Mouse (Mus musculus) hindbrain, embryonic 14.5 days (tissue): Measurements from ENCODE around the gene Kcnd3. TPM values are rescaled to one million over a fixed set of nuclear protein-coding genes. Genes with fewer than 3 reads are reported as not detected.
A peak's percentile ranks its signal among the peaks of the same experiment; 100 is the strongest.

Source experiments
- ATAC-seq: fragments of 200-750 bp; cut with Nextera tagmentation; 2 replicates; pipeline ENCODE4 v1.8.0; 2017; ENCODE audit warnings: moderate number of reproducible peaks, mild to moderate bottlenecking, moderate TSS enrichment, moderate library complexity; ENCODE audit not compliant: low FRiP score
- DNase-seq: peaks from one replicate; pipeline ENCODE4 v3.0.0-alpha.2; 2015; ENCODE audit warnings: low spot score
- H3K27ac ChIP-seq: fragments of 300-500 bp; sonication (generic); 2 replicates; pipeline ENCODE4 v1.5.1; 2014; ENCODE audit warnings: mild to moderate bottlenecking, moderate library complexity
- H3K27me3 ChIP-seq: fragments of 300-500 bp; sonication (generic); 2 replicates; pipeline ENCODE4 v1.6.1; 2014; ENCODE audit warnings: mild to moderate bottlenecking, low read length, mixed read lengths; ENCODE audit not compliant: control insufficient read depth, insufficient read depth
- H3K36me3 ChIP-seq: fragments of 300-500 bp; sonication (generic); replicated peaks from 2 replicates; pipeline ENCODE4 v1.6.1; 2014; ENCODE audit not compliant: control insufficient read depth, insufficient read depth
- H3K4me1 ChIP-seq: fragments of 300-500 bp; sonication (generic); replicated peaks from 2 replicates; pipeline ENCODE4 v1.6.1; 2014; ENCODE audit warnings: antibody characterized with exemption, low read length, mixed read lengths; ENCODE audit not compliant: control insufficient read depth, insufficient read depth
- H3K4me2 ChIP-seq: fragments of 300-500 bp; sonication (generic); replicated peaks from 2 replicates; pipeline ENCODE4 v1.6.1; 2014; ENCODE audit warnings: mild to moderate bottlenecking, moderate library complexity
- H3K4me3 ChIP-seq: fragments of 300-500 bp; sonication (generic); replicated peaks from 2 replicates; pipeline ENCODE4 v1.5.1; 2014; ENCODE audit warnings: mild to moderate bottlenecking, low read length
- H3K9ac ChIP-seq: fragments of 300-500 bp; sonication (generic); 2 replicates; pipeline ENCODE4 v1.6.1; 2014
- H3K9me3 ChIP-seq: fragments of 300-500 bp; sonication (generic); 2 replicates; pipeline ENCODE4 v1.6.1; 2016; ENCODE audit warnings: low read length; ENCODE audit not compliant: control insufficient read depth
- WGBS: fragments of 180-500 bp; shearing (Covaris S2); extraction: QIAGEN DNeasy Blood & Tissue Kit; methylation state at CpG from one replicate; pipeline ENCODE4 v1.1.7; 2014; 5-methylcytosine and 5-hydroxymethylcytosine counted together
- polyA plus RNA-seq: library from polyadenylated mRNA; unstranded; fragments of >200 nt; fragmentation: Nextera tagmentation; extraction: Ambion mirVana; gene quantifications from 2 replicates; pipeline ENCODE4 v1.2.1, GENCODE M21; 2014

The Kcnd3 gene
- polyA plus RNA-seq, 1 experiment from 2014 or later = 11.7 TPM

DNA sequence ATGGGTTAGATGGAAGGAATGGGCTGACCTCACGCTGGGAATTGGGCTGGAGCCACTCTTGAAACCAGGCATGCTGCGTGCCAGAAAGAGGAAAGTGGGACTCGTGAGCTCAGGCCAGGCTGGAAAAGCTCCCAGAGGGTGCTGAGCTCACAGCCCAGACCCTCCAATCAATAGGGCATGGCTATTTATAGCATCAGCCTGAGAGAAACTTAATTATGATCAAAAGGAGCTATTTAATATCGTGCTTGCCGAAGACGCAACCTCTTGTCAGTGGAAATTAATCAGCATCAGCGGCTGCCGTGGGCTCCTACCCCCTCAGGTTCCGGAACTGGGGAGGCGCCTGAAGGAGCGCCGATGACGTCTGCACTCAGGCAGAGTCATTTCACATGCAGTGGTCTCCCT is 31.5 kb downstream of the Kcnd3 start:
- H3K9me3 ChIP-seq = no peaks in the 10 kb centered on the region
- no peak overlapping the region for H3K9ac ChIP-seq
- 37% methylated on average over 13 of the region's 13 CpGs for WGBS
- 0 out of 2 replicates have a peak overlapping the region, but pooled peaks have one; percentile 1 for H3K4me2 ChIP-seq
- DNase-seq (peak; percentile 44), ATAC-seq (peak; percentile 40; the same call in 1 of the 2 replicates)
- no peak overlapping the region for H3K27ac ChIP-seq
- H3K27me3 ChIP-seq = no peaks in the 10 kb centered on the region
- no peak overlapping the region for H3K4me3 ChIP-seq
- H3K4me1 ChIP-seq = peaks cover 36% of the 10 kb centered on the region
- no peaks in the 10 kb centered on the region for H3K36me3 ChIP-seq

DNA sequence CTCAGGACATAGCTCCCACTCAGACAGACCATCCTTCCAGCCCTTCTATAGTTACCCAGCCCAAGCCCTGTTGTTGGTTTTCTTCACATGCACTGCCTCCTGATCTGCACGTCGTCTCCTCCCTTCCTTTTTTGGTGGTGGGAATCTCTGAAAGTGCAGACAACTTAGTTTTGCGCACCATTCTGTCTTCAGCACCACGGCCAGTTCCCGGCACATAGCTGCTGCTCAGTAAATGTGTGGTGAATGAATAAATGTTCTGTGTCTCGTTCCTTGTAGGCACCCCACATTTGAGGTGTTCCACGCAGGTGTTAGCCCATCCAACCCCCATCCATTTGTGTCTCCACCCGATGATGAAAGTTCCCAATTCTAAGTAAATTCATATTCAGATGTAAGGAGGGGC is 35.0 kb downstream of the Kcnd3 start:
- Histone ChIP-seq H3K27ac (no peak overlapping the region), H3K4me2 (no peak overlapping the region), H3K9ac (no peak overlapping the region), H3K4me1 (peaks cover 30% of the 10 kb centered on the region), H3K36me3 (no peaks in the 10 kb centered on the region), H3K27me3 (no peaks in the 10 kb centered on the region), H3K9me3 (no peaks in the 10 kb centered on the region), H3K4me3 (no peak overlapping the region)
- ATAC-seq (no peak), DNase-seq (no peak)
- WGBS = 52% methylated on average over 8 of the region's 8 CpGs

DNA sequence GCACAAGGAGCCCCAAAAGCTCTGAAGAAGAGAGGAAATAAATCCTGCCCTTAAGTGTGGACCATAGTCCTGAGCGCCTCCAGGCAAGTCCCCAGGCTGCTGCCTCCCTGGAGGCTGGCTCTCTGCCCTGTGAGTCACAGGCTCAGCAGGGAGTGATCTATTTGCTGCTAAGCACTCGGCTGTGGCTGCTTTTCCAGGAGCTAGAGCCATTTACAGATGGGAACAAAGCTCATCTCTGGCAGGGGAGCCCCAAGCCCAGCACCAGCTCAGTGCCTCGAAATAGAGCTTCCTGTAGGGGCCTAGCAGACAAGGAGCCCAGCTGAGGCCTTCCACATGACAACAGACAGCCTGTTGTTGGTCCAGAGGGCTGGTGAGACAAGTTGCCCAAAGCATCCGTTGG is 37.5 kb downstream of the Kcnd3 start:
- Histone ChIP-seq H3K4me3 (no peak overlapping the region), H3K4me1 (peaks cover 21% of the 10 kb centered on the region), H3K9ac (no peak overlapping the region), H3K9me3 (no peaks in the 10 kb centered on the region), H3K27ac (peak overlapping the region; percentile 39; the same call in 1 of the 2 replicates), H3K27me3 (no peaks in the 10 kb centered on the region), H3K4me2 (no peak overlapping the region), H3K36me3 (no peaks in the 10 kb centered on the region)
- no peak for DNase-seq
- WGBS = 18% methylated on average over 4 of the region's 4 CpGs
- peak; percentile 47; the same call in 1 of the 2 replicates for ATAC-seq

DNA sequence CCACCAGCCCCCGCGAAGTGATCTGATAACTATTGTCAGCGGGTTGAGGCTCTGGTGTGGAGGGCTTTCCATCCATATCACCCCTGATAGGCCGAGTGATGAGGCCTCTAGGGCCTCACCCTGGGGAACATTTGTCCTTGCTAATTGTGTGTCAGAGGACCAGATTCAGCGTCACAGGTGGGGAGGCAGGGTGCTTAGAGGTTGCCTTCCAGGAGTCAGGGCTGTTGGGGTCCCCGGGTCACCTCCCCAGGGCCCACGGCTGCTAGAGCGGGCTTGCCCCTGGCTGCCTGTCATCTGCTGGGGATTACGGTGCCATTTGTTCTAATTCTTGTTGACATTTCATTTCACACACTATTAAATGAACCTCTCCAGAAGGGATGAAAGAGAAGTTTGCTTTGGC is 42.8 kb downstream of the Kcnd3 start:
- 57% methylated on average over 9 of the region's 9 CpGs for WGBS
- Histone ChIP-seq H3K4me1 (peaks cover 26% of the 10 kb centered on the region), H3K27me3 (no peaks in the 10 kb centered on the region), H3K4me2 (no peak overlapping the region), H3K27ac (no peak overlapping the region), H3K36me3 (no peaks in the 10 kb centered on the region), H3K4me3 (no peak overlapping the region), H3K9ac (no peak overlapping the region), H3K9me3 (no peaks in the 10 kb centered on the region)
- no peak; the same call in 1 of the 2 replicates for ATAC-seq
- DNase-seq = no peak

DNA sequence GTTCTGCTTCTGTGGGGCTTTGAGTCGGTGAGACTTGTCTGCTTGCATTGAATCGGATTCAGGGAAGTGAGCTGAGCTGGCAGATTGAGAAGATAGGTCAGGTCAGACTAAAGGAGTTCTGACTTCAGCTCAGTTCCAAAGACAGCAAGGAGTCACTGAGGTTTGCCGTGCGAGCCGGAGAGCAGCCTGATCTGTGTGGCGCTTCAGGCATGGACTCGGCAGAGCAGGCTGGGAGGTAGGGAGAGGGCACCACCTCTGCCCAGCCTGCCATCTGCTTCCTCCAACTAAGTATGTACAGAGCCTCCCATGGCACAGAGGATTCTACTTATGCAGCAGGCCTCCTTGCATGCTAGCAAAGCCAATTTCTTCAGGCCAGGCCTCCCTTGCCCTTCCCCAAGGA is 44.1 kb downstream of the Kcnd3 start:
- Histone ChIP-seq H3K4me3 (no peak overlapping the region), H3K9ac (0 out of 2 replicates have a peak overlapping the region, but pooled peaks have one; percentile 1), H3K27ac (no peak overlapping the region), H3K4me2 (no peak overlapping the region), H3K9me3 (no peaks in the 10 kb centered on the region), H3K4me1 (peaks cover 25% of the 10 kb centered on the region; the same call in 1 of the 2 replicates), H3K36me3 (no peaks in the 10 kb centered on the region), H3K27me3 (no peaks in the 10 kb centered on the region)
- ATAC-seq (no peak), DNase-seq (no peak)
- 49% methylated on average over 7 of the region's 7 CpGs for WGBS

DNA sequence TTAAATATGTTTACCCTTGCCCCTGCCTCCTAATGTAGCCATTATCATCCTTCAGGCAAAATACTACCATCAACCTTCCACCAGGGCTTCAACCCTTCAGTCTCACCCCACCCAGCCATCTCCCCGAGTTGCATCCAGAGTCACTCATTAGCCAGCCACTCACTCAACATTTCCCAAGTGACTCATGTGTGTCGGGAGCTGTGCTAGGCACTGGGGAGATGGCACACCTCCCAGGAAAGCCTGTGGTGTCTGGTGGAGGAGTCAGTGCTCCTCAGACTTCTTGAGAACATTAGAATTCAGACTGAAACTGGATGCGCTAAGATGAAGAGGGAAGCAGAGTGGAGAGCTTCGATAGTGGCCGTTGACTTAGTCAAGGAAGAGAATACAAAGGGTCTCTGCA is 44.8 kb downstream of the Kcnd3 start:
- no peak overlapping the region for H3K4me3 ChIP-seq
- no peak overlapping the region for H3K4me2 ChIP-seq
- H3K9ac ChIP-seq = no peak overlapping the region
- DNase-seq (no peak), ATAC-seq (no peak)
- WGBS = 83% methylated on average over 5 of the region's 5 CpGs
- no peak overlapping the region for H3K27ac ChIP-seq
- H3K4me1 ChIP-seq = peaks cover 25% of the 10 kb centered on the region; the same call in 1 of the 2 replicates
- no peaks in the 10 kb centered on the region for H3K36me3 ChIP-seq
- no peaks in the 10 kb centered on the region for H3K9me3 ChIP-seq
- H3K27me3 ChIP-seq = no peaks in the 10 kb centered on the region

DNA sequence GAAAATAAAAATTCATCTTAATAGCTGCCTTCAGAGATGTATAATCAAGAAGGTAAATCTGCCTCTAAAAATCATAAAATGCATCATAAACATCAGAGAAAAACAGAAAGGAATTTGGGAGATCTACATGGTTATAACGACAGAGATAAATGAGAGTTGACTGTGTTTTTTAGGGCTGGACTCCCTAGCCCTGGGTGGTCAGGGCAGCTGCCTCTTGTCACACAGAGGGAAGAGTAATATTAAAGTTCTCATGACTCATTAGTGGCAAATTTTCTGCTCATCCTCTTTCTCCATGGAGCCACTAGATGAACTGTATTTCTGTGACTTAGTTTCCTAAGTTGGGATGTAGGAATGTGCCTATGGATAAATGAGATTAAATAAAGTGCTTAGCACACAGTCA is 48.9 kb downstream of the Kcnd3 start:
- Histone ChIP-seq H3K4me3 (no peak overlapping the region), H3K27me3 (no peaks in the 10 kb centered on the region), H3K4me2 (no peak overlapping the region), H3K36me3 (no peaks in the 10 kb centered on the region), H3K4me1 (peaks cover 17% of the 10 kb centered on the region), H3K9ac (no peak overlapping the region), H3K27ac (no peak overlapping the region), H3K9me3 (no peaks in the 10 kb centered on the region)
- 90% methylated on average over 1 of the region's 1 CpGs for WGBS
- ATAC-seq (no peak), DNase-seq (no peak)

DNA sequence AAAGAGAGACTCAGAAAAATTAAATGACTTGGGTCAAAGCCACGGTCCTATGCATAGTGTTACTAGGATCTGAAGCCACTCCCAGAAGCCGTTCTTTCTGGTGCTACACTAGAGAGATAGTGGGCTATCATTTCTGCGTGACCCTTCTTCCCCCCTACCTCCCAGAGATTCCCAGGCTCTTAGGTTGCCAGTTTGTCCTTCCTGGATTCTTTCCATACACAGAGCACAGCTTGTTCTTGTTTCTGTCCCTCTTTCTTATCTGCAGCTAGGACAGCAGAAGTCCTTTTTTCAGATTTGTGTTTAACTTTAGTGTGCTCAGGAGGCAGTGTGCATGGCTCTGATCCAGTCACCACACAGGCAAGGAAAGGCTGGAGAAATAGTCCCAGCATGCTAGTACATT is 52.1 kb downstream of the Kcnd3 start:
- Histone ChIP-seq H3K4me3 (no peak overlapping the region), H3K9me3 (no peaks in the 10 kb centered on the region), H3K27me3 (no peaks in the 10 kb centered on the region), H3K4me2 (no peak overlapping the region), H3K27ac (no peak overlapping the region), H3K9ac (no peak overlapping the region), H3K36me3 (no peaks in the 10 kb centered on the region), H3K4me1 (peaks cover 24% of the 10 kb centered on the region)
- 96% methylated on average over 3 of the region's 3 CpGs for WGBS
- DNase-seq (no peak), ATAC-seq (no peak)

DNA sequence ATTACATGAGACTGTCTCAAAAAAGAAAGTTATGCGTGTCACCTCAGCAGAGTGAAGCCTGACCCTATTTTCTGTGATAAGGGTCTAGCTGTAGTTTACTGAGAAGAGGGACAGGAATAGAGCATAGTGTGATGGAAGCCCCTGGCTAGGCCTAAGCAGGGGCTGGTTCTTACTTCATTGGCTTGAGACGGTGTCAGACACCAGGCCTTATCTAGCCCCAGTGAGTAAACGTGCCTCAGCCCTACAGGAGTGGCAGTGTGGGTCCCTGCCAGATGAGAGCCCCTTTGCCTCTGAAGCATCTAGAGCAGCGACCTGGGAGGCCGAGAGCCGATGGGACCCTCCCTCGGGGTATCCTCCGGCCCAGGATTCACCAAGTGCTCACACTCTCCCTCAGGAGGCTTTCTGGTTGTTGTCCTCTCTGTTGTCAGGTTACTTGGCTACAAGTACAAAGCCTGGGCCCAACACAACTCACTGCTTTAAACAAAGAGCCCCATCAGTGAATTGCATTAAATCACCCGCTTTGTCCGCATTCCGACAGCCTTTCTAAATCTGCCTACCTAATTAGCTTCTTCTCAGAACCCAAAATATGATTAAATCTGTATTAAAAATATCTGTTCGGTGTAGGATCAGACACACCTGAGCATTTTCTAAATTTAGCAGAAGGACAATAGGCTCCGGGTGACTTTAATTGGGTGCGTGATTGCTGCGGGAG is 53.2 kb downstream of the Kcnd3 start:
- WGBS = 39% methylated on average over 15 of the region's 15 CpGs
- H3K27me3 ChIP-seq = no peaks in the 10 kb centered on the region
- peak; percentile 55 for DNase-seq
- H3K4me3 ChIP-seq = no peak overlapping the region
- H3K4me2 ChIP-seq = no peak overlapping the region
- peak; percentile 26; the same call in 1 of the 2 replicates for ATAC-seq
- peak overlapping the region; percentile 16 for H3K9ac ChIP-seq
- H3K4me1 ChIP-seq = peaks cover 24% of the 10 kb centered on the region
- peak overlapping the region; percentile 75 for H3K27ac ChIP-seq
- no peaks in the 10 kb centered on the region for H3K36me3 ChIP-seq
- H3K9me3 ChIP-seq = no peaks in the 10 kb centered on the region
